ENCODE assay signal across 33 mouse cellular contexts in the genomic region with DNA sequence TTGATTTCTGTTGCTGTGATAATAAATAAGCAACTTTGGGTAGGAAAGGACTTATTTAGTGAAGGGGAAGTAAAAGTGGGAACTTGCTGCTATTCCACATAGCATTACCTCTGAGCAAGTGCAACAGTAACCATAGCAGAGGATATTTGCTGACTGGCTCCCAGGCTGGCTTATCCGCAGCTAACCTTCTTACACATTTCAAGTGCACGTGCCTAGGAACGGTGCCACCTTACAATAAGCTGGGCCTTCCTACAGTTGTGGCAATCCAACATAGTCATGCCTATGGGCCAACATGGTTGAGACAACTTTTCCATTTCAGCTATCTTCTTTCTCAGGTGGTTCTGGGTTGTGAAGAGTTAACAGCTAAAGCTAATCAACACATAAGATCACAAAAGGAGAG. TPM values are rescaled to one million over a fixed set of nuclear protein-coding genes. Genes with fewer than 3 reads are reported as not detected.
"Had no signal": no experiment of that assay in that cellular context is flagged by ENCODE, and none has a peak within 500 bp of the region (broad histone marks: within the 10 kb centered on the region; RNA-seq: fewer than 3 reads in every experiment).

No protein-coding gene starts in this region.

- H3K4me1 ChIP-seq: limb, embryonic 10.5 days; limb, embryonic 12.5 days; limb, embryonic 13.5 days; liver, embryonic 12.5 days; liver, embryonic 13.5 days; liver, embryonic 15.5 days; lung, embryonic 15.5 days; megakaryocyte, embryonic 14.5 days; midbrain, embryonic 12.5 days; midbrain, embryonic 13.5 days; midbrain, embryonic 15.5 days; neural tube, embryonic 12.5 days had no signal

- H3K9ac ChIP-seq: limb, embryonic 12.5 days; limb, embryonic 13.5 days; limb, embryonic 15.5 days; liver, embryonic 12.5 days; liver, embryonic 13.5 days; liver, embryonic 14.5 days; liver, embryonic 15.5 days; liver, postnatal 0 days; lung, embryonic 14.5 days; lung, embryonic 15.5 days; midbrain, embryonic 12.5 days; midbrain, embryonic 13.5 days; midbrain, embryonic 15.5 days; neural tube, embryonic 12.5 days had no signal

- H3K4me3 ChIP-seq: limb, embryonic 10.5 days; limb, embryonic 12.5 days; limb, embryonic 13.5 days; limb, embryonic 15.5 days; liver, embryonic 12.5 days; liver, embryonic 13.5 days; liver, embryonic 15.5 days; lung, embryonic 15.5 days; megakaryocyte, embryonic 14.5 days; midbrain, embryonic 10.5 days; midbrain, embryonic 12.5 days; midbrain, embryonic 13.5 days; midbrain, embryonic 15.5 days; myocyte; neural tube, embryonic 12.5 days had no signal

- ATAC-seq: liver, embryonic 12.5 days; liver, postnatal 0 days; lung, postnatal 0 days; midbrain, embryonic 13.5 days; midbrain, embryonic 15.5 days; midbrain, embryonic 16.5 days had no signal

- H3K4me2 ChIP-seq: limb, embryonic 12.5 days; limb, embryonic 13.5 days; limb, embryonic 15.5 days; liver, embryonic 11.5 days; liver, embryonic 12.5 days; liver, embryonic 13.5 days; liver, embryonic 15.5 days; lung, embryonic 14.5 days; lung, embryonic 15.5 days; midbrain, embryonic 12.5 days; midbrain, embryonic 13.5 days; midbrain, embryonic 15.5 days; neural tube, embryonic 12.5 days had no signal

- H3K36me3 ChIP-seq: limb, embryonic 10.5 days; limb, embryonic 12.5 days; limb, embryonic 13.5 days; limb, embryonic 15.5 days; liver, embryonic 12.5 days; liver, embryonic 13.5 days; liver, embryonic 15.5 days; lung, embryonic 15.5 days; midbrain, embryonic 10.5 days; midbrain, embryonic 12.5 days; midbrain, embryonic 13.5 days; midbrain, embryonic 15.5 days; neural tube, embryonic 12.5 days had no signal

- H3K9me3 ChIP-seq: limb, embryonic 10.5 days; limb, embryonic 12.5 days; limb, embryonic 15.5 days; liver, embryonic 12.5 days; liver, embryonic 13.5 days; liver, embryonic 15.5 days; lung, embryonic 15.5 days; megakaryocyte, embryonic 14.5 days; midbrain, embryonic 12.5 days; midbrain, embryonic 15.5 days; neural tube, embryonic 12.5 days had no signal

- DNase-seq: left cerebral cortex, postnatal 4 days; liver; liver, embryonic 13.5 days; liver, postnatal 0 days; lung, adult 18-20 months; lung, adult 2 months; lung, embryonic 14.5 days; lung, postnatal 10 days; lung, postnatal 14 days; lung, postnatal 36 days; lung, postnatal 4 days had no signal

- H3K27me3 ChIP-seq: limb, embryonic 12.5 days; limb, embryonic 13.5 days; limb, embryonic 15.5 days; liver, embryonic 12.5 days; liver, embryonic 13.5 days; liver, embryonic 15.5 days; lung, embryonic 15.5 days; midbrain, embryonic 12.5 days; midbrain, embryonic 13.5 days; midbrain, embryonic 15.5 days; neural tube, embryonic 12.5 days had no signal

- H3K27ac ChIP-seq: limb, embryonic 10.5 days; limb, embryonic 12.5 days; limb, embryonic 13.5 days; limb, embryonic 15.5 days; liver, embryonic 12.5 days; liver, embryonic 13.5 days; liver, embryonic 14.5 days; liver, embryonic 15.5 days; lung, embryonic 15.5 days; macrophage; midbrain, embryonic 10.5 days; midbrain, embryonic 12.5 days; midbrain, embryonic 13.5 days; midbrain, embryonic 15.5 days; neural tube, embryonic 12.5 days had no signal

RNA-seq across cellular contexts. Expression of gene Fam189a2, which starts 46.8 kb away (rescaled TPM):
- total RNA-seq: megakaryocyte progenitor cell, adult 5-6 weeks; megakaryocyte-erythroid progenitor cell, adult 5-6 weeks; monocyte, adult 5-6 weeks had no signal
- polyA plus RNA-seq: macrophage had no signal
